Mouse (Mus musculus): ENCODE results near the gene Otor. TPM values are rescaled to one million over a fixed set of nuclear protein-coding genes. Genes with fewer than 3 reads are reported as not detected.

The Otor gene
- total RNA-seq (2023) = not detected

GRCm38 (mm10) chr2:143078198-143078851 is at the start of gene Otor:
Gene Otor, plus strand, starts transcription at chr2:143078473.

GRCm38 (mm10) chr2:143062812-143063792 is 15.2 kb upstream of the Otor start, which contains the start of gene Snrpb2:
Gene Snrpb2, plus strand, starts transcription at chr2:143063039.

Other genes with a start within 250 kb of the Otor start
- 10 to 100 TPM; 16.5 to 21.7 TPM for gene Kif16b, start 176.9 kb upstream of the Otor start, total RNA-seq (2023)
- 10 to 100 TPM; 51.2 to 53.7 TPM for gene Snrpb2, start 15.4 kb upstream of the Otor start, total RNA-seq (2023)

Measured in monocyte, adult 59 days (primary cell).